Mouse (Mus musculus) left cerebral cortex, adult 11 months (tissue): ENCODE results near the gene Kat2b.
"Not testable (repeated sequence)": the region's sequence is repeated elsewhere in the genome, so short reads cannot be mapped to it uniquely, and the experiment has no call there.

Source experiments
- DNase-seq: peaks from one replicate; pipeline ENCODE4 v3.0.0; 2022; ENCODE audit warnings: low spot score

The Kat2b gene

DNA sequence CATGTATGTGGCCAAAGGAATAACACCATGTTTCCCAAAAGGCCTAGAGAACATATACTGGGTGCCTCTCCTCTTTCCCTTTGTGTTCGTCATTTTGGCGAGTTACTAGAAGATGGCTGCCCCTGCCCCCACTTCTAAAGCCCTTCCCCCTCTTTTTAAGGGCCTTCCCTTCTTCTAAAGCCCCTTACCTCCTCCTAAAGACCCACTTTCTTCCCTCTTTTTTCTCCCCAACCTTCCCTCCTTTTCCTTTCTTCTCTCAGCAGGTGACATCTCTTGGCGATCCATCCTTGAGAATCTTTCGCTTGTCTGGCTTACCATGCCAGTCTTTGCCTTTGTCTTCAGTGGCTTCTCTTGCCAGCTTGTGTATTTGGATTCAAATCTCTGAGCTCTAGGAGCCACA, 31.9 kb downstream of the Kat2b start:
- DNase-seq: no peak

DNA sequence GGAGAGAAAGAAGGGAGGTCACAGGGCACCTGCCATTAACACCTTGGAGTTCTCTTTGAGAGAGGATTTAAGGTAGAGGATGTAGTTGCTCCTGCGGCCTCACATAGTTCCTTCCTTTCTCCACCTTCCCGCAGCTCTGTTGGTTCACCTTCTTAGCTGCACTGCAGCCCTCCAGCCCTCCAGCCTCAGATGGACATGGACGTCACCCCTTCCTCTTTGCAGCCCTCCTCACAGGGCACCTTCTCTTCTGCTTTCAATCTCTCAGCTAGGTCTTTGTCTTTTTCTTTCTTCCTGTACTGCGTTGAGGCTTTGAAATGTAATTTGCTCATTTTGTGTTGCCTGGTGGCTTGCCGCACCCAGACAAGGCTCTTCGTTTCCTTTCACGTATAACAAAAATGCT, 36.6 kb downstream of the Kat2b start:
- not testable (repeated sequence) for DNase-seq

DNA sequence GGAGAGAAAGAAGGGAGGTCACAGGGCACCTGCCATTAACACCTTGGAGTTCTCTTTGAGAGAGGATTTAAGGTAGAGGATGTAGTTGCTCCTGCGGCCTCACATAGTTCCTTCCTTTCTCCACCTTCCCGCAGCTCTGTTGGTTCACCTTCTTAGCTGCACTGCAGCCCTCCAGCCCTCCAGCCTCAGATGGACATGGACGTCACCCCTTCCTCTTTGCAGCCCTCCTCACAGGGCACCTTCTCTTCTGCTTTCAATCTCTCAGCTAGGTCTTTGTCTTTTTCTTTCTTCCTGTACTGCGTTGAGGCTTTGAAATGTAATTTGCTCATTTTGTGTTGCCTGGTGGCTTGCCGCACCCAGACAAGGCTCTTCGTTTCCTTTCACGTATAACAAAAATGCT, 39.4 kb downstream of the Kat2b start:
- not testable (repeated sequence) for DNase-seq

DNA sequence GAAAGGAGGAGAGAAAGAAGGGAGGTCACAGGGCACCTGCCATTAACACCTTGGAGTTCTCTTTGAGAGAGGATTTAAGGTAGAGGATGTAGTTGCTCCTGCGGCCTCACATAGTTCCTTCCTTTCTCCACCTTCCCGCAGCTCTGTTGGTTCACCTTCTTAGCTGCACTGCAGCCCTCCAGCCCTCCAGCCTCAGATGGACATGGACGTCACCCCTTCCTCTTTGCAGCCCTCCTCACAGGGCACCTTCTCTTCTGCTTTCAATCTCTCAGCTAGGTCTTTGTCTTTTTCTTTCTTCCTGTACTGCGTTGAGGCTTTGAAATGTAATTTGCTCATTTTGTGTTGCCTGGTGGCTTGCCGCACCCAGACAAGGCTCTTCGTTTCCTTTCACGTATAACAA, 42.3 kb downstream of the Kat2b start:
- DNase-seq: not testable (repeated sequence)

DNA sequence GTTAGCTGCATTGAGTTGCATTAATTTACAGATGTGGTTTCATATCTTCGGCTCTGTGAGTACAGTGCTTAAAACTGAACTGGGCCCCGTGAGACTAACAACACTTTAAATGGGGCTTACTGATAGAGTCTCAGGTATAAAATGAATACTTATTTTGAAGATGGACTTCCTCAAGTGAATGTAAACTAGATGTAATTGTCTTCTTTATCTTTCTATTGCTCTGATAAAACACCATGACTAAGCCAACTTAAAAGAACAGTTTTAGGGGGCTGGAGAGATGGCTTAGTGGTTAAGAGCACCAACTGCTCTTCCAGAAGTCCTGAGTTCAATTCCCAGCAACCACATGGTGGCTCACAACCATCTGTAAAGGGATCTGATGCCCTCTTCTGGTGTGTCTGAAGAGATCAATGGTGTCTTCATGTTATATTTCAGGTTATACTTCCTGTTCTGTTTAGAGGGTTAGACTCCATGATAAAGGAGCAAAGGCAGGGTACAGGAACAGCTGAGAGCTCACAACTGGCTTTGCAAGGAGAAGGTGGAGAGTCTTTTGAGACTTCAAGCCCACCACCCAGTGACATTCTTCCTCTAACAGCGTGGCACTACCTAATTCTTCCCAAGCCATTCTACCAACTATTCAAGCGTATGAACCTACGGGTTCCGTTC, 50.8 kb downstream of the Kat2b start:
- no peak for DNase-seq

DNA sequence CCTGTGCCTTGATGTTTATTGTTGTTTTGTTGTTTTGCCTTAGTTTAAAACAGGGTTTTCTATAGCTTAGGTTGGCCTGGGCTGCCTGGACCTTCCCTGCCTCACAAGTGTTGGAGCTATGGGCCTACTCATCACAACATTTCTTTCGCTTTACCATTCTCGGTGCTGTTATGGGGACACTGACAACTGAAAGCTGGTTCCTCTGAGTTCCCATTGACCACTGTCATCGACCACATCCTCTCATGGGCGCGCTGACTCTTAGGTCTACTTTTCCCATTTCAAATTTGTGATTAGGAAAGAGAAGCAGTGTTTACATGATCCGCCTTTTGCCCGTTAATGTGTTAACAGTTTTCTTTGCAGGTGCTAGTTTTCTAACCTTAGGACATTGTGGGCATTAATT, 51.7 kb downstream of the Kat2b start:
- DNase-seq: no peak

DNA sequence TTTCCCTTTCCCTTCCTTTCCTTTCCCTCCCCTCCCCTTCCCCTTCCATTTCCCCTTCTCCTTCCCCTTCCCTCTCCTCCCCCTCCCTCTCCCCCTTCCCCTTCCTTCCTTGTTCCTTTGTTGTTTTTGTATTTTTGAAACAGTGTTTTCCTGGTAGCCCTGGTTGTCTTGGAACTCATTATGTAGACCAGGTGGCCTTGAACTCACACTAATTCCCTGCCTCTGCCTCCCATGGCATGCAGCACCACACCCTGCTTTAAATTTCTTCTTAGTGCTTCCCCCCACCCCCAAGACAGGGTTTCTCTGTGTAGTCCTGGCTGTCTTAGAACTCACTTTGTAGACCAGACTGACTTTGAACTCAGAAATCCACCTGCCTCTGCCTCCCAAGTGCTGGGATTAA, 52.7 kb downstream of the Kat2b start:
- no peak for DNase-seq

DNA sequence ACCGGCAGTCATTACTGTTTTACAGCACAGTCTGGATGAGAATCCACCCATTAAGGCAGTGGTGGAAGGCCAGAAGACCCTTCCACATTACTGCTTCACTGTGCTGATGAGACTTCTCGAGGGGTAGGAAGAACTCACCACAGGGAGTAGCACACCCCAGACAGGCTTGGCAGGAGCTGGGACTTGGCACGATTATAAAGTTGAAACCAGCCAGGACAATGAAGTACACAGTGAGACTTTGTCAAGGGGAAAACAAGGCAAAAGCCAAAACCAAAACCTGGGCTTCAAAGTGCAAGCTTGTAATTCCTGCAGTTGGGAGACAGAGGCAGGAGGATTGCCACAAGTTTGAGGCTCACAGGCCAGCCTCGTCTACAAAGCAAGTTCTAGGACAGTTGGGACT, 54.0 kb downstream of the Kat2b start:
- DNase-seq: no peak

DNA sequence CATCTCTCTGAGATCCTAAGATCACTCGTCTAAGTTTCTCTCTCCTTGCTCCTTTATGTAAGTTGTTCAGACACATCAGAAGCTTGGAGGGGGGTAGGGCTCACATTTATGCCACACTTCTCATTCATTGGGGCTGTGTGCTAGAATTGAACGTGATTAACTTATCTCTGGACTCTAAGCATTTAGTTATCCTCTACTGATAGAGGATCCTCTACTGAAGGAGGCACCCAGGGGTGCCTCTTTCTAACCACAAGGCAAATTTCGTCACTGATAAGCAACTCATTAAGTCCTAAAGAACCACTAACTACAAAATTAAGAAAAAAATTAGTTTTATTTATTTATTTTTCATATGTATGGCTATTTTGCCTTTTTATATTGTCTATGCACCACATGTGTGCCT, 55.5 kb downstream of the Kat2b start:
- no peak for DNase-seq

DNA sequence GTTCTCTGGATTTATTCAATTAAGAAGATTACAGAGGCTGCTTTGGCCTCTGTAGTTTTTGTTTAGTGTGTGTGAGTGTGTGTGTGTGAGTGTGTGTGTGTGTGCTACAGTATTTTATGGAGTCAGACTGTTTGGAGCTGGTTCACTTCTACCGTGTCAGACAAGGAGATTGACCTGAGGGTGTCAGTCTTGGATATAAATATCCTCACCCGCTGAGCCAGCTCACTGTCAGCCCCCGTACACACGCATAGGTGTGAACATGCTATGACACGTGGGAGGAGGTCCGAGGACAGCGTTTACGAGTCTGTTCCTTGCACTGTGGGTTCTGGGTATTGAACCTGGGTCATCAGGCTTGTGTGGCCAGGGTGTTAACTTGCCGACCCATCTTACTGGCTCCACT, 57.1 kb downstream of the Kat2b start:
- no peak for DNase-seq

DNA sequence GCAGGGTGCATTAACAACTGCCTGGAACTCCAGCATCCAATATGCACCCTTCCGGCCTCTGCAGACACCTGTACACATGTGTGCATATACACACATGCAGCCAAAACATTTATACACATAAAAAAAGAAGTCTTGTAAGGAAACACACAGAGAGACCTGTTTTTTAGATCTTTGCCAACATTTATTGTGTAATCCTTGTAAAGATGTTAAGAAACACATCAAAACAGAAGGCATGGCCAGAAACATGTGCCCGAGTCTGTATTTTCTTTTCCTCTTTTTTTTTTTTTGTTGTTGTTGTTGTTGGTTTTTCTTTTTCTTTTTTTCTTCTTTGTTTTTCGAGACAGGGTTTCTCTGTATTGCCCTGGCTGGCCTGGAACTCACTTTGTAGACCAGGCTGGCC, 59.5 kb downstream of the Kat2b start:
- no peak for DNase-seq

DNA sequence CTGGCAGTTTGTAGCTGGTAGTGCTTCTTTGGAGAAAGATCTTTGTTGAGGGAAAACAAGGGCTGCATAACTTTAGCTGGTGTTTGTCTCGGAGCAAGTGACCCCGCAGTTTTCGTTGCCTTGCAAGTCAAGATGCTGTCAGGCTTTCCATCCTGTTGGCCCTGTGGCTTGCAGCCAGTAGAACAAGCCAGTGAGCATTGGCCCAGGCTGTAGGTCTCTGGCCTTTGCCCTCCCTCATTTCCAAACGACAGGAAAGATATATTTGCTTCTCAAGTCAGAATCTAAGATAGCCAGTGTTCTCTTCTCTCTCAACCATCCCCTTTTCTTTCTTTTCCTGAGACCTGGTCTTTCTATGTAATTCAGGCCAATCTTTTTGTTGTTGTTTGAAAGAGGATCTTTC, 60.8 kb downstream of the Kat2b start:
- no peak for DNase-seq

DNA sequence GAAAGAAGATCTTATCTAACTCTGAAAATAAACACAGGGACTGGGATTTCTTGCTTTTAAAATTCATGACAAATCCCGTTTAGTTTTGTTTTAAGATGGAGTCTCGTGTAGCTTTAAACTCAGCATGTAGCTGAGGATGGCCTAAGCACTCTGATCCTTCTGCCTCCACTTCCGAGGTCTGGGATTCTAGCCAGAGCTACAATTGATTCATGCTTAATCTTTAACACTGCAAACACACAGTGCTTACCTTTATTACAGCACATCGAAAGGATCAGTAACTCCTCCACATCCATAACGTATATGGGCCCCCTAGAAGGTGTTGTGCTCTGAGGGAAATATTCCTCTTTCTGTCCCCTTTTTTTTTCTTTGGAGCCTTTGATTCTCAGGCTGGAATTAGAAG, 61.5 kb downstream of the Kat2b start:
- DNase-seq: no peak

DNA sequence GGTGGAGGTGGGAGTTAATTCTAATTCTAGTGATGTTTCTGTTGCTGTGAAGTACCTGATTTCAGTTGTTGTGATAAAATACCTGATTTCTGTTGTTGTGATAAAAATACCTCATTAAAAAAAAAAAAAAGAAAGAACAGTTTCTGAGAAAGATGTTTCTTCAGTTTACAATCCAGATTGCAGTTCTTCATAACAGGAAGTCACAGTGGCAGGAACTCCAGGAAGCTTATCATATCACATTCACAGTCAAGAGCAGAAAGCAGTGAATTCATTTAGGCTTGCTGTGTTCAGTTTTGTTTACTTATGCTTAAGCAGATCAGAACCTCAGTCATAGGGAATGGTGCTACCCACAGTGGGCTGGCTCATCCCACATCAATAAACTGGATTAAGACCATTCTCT, 64.7 kb downstream of the Kat2b start:
- DNase-seq: no peak

DNA sequence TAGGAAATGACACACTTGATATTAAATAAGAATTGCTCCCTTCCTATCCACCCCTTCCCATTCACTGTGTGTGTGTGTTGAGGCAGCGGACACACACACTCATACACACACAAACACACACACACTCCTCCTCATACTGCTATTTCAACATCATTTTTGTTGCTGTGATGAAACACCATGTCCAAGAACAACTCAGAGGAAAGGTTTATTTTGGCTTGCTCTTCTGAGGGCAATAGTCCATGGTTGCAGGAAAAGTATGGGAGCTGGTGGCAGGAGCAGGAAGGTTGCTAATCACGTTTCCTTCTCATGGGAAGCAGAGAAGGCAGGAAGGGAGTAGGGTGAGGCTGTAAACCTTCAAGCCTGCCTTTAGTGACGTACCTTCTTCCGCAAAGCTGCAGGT, 76.7 kb downstream of the Kat2b start:
- DNase-seq: no peak

DNA sequence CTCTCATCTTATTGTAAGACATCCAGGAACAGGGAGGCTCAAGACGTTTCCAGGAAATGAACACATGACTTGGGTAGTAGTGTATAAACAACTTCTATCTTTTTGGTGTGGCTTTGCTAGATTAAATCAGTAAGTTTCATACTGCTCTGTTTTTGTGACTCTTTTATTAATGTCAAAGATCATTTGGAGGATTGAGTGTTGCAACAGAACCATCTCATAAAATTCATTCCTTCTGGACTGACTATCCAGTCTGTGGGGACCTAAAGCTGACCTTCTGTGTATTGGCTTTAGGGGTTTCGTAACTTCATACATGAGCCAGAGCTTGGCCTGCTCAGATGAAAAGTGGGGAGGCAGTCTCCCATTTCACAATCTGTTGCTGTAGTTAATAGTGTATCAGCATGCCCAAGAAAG, 83.6 kb downstream of the Kat2b start:
- no peak for DNase-seq

DNA sequence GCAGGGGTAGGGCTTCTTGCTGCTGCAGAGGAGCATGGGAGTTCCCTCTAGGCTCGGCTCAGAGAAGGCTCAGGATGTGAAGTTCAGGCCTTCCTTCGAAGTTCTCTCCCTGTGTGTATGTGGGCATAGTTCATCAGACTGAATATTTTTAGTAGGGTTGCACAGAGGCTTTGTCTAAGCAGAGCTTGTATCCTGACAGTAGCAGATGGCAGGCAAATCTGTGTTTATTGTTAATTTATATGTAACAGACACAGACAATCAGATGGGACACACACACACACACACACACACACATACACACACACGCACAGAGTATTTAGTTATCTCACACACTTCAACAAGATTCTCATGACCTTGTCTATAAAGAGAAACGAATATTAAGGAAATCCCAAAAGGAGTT, 87.9 kb downstream of the Kat2b start:
- no peak for DNase-seq

DNA sequence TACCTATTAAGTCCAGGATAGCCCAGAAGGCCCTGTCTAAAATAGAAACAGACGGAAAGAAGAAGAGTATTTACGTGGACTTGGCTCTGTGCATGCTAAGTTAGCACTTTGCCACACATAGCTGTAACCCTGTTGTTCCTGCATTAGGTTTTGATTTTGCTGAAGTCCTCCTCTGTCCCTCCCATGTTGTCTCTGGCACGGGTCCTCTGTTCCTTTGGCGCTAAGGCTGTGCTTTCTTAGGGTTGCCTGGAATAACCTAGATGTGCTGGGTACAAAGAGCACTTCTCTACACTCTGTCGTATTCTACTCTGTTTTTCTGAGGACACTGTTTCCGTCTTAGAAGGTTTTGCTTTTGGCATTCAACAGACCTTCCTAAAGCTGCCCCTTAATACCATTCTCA, 88.4 kb downstream of the Kat2b start:
- no peak for DNase-seq

DNA sequence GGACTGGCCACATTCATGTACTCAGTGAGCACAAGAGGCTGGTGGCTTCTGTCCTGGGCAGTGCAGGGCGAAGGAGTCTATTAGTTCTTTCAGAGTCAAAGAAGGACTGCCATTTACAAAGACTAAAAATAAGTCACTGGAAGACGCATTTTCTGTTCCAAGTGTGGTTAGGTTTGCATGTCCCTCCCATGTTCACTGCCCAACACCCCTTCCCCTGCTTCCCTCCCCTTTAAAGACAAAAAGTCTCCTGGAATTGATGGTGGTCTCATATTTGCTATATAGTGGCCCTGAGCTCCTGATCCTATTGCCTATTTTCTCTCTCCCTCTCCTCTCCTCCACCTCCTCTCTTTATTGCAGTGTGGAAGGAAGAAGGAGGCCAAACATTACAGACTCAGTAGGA, 89.3 kb downstream of the Kat2b start:
- no peak for DNase-seq

DNA sequence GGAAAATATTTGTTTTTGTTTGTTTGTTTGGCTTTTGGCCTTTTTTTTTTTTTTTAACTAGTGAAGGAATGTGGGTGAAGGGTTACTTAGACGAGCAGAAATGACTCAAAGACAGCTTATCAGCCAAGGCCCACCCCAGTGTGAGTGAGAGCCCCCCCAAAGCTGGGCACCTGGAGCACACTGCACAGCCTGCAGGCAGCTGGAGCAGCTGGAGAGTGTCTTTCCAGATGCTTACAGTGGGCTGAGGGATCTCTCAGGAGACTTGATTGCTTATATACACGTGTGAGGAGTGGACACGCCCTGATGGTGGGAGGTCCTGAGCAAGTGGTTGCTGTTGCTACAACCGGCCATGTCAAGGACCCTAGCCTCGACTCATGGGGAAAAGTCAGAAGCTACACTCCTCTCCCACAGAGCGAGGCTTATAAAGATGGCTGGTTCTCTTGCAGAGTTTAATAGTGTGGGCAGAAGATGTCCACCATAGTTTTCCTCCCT, 89.8 kb downstream of the Kat2b start:
- no peak for DNase-seq

DNA sequence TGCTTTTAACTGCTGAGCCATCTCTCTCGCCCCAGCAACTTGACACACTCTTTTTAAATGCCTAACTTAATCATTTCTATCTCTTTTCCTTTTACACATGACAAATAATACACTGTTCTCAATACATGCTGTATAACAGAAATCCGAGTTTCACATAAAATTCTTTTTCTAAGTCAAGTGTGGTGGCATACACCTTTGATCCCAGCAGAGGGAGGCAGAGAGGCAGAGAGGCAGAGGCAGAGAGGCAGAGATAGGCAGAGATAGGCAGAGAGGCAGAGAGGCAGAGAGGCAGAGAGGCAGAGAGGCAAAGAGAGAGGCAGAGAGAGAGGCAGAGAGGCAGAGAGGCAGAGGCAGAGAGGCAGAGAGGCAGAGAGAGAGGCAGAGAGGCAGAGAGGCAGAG, 90.7 kb downstream of the Kat2b start:
- DNase-seq: not testable (repeated sequence)

DNA sequence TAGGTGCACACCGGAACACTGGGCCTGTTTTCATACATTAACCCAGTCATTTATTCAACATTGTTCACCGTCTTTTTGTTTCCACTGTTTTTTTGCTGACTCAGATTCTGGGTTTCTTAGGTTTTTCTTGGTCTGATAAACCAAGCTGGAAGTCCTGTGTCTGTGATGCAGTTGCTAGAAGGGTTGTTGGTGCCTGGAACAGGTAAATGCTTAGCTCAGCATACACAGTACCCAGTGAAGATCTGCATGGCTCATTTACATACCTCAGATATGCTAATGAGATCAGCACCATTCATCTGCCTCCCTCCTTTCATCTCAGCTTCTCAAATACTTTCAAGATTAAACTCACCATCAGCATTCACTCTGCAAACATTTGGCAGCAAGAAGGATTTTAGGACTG, 92.0 kb downstream of the Kat2b start:
- DNase-seq: no peak

DNA sequence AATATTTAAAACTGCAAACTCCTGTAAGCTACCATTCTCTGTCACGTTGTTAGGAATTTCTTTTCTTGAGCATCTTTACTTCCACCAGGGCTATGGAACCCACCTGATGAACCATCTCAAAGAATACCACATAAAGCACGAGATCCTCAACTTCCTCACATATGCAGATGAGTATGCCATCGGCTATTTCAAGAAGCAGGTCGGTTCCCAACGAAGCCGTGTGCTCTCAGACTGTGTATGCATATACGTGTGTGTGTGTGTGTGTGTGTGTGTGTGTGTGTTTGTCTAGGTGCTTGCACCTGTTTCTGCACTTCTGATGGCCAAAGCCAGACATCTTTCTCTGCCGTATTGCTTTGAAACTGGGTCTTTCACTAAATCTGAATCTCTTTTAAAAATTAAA, 92.6 kb downstream of the Kat2b start:
- DNase-seq: no peak

DNA sequence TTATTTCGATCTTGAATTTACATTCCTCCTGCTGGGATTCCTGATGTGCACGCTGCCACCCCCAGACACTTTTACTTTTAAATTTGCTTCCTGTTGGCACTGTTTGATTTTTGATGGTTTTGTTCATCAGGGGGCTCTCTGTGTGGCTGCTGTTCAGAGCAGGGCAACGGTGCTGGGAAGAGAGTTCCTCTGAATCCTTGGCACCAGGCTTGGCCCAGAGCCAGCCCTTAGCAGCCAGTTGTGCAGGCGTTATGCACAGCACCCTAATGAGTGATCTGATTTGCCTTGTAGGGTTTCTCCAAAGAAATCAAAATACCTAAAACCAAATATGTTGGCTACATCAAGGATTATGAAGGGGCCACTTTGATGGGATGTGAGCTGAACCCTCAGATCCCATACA, 93.1 kb downstream of the Kat2b start:
- no peak for DNase-seq
